Mouse (Mus musculus) kidney, adult 18-20 months (tissue): Measurements from ENCODE around the gene Pacrg.

ENCODE experiments used
- DNase-seq: peaks from one replicate; pipeline ENCODE4 v3.0.0; 2021

Pacrg gene

GRCm38 (mm10) chr17:10483945-10484546 lies 356.1 kb downstream of the Pacrg start:
- DNase-seq: no peak

DNA sequence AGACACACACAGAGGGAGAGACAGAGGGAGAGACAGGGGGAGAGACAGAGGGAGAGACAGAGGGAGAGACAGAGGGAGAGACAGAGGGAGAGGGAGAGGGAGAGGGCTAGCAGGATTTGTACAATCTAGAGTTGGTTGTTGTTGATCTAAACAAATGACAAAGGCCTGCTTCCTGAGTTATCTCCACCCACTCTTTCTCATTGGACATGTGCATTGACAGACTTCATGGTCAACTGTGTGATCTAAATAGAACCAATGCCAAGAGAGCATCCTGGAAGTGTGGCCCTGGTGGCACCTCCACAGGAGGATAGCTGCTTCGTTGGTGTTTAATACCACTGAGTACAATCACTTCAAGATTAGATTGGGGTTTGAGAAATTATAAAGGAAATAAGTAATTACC lies 359.0 kb downstream of the Pacrg start:
- DNase-seq: no peak

DNA sequence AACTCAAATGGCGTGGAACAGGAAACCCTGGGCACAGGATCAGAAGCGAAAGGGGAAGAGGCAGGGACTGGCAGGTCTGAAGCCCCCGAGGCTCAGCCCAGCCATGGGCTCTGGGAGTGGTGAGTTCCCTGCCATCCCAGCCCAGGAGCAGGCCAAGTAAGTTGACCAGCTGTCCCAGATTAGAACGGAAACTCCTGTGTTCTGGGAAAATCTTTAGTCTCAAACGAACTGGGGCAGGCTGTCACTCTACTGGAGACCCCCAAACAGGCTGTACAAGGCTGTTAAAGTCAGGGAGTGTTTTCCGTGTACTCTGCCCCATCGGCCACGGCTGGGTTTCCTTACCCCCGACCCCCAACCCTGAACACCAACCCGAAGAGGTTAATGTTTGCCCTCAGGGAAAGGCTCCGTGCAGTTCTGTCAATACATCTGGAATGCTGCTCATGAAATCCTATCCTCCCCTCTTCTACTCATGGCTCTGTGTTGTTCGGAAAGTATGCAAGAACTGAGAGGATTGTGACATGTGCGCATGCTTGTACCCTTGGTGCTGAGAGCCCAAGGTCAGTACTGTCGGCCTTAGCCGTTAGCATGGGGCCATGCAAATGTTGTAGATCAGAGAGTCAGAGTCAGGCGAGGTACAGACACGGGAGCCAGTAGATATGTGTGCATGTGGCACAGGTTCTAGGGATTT lies 360.9 kb downstream of the Pacrg start:
- no peak for DNase-seq

DNA sequence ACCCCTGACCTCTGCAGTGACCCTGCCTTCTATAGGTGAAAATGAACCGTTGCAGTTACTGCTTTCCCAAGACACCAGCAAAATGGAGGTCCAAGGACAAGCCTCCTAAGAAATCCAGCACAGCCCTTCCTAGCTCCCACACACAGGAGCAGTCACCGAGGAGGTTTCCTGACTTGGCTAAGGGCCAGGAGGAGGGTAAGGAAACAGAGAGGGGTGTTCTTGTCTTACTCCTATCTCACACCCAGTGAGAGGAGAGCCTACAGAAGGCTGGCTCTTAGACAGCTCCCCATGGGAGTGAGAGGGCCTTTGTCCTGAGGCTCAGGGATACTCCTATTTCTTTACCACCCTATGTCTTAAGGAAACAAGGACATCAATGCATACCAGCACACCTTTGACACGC lies 361.7 kb downstream of the Pacrg start:
- no peak for DNase-seq

DNA sequence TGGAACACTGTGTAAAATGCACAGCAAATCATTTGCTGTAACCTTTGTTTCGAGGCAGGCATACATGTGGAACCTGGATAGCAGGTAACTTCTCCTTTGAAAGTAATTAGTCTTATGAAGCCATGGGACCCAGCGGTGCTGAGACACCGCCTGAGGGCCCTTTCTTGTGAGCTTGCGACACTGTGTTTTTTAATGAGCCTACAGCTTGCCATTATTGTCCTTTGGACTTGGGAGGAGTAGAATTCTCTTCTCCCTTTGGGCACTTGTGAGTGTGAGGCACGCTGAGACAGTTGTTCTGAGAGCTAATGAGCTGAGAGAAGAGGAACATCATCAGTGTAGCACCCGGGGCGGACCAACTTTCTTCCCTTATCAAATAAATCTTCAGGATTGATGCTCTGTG lies 363.3 kb downstream of the Pacrg start:
- DNase-seq: no peak

DNA sequence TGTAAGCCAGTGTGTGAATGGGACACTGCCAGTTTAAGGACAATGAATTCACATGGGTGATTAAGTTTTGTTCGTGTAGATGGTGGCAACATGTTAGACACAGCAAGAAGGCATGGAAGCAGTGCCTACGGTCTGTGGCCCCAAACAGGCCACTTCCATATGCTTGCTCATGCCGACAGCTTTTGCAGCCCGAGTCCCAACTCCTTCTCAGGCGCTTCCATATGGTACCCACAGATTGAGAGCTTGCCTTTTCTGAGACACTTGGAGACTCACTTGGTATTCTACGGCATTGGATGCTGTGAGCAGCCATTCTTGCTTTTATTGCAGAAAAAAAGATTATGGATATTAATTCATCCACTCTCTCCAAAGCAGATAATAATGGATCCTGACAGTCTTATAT lies 365.1 kb downstream of the Pacrg start:
- DNase-seq: no peak

- DNase-seq: no peak
These were observed 366.2 kb downstream of the Pacrg start for GRCm38 (mm10) chr17:10473826-10474384.

DNA sequence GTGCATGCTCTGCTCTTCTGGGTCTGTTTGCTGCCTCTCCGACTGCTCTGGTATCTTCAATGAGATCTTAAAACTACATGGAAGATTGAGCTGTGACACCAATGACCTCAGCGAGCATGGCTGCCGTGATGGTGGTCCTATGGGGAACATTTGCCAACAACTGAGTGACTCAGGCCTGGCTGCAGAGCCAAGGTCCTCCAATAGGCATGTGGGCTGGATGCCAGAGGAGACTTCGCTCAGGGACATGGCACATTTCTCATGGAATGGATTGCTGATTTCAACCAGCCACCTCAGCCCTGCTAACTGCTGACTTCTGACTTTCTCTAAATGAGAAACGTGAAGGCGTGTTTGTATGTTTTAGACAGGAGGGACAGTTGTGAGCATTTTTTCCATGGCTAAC lies 366.9 kb downstream of the Pacrg start:
- DNase-seq: no peak

DNA sequence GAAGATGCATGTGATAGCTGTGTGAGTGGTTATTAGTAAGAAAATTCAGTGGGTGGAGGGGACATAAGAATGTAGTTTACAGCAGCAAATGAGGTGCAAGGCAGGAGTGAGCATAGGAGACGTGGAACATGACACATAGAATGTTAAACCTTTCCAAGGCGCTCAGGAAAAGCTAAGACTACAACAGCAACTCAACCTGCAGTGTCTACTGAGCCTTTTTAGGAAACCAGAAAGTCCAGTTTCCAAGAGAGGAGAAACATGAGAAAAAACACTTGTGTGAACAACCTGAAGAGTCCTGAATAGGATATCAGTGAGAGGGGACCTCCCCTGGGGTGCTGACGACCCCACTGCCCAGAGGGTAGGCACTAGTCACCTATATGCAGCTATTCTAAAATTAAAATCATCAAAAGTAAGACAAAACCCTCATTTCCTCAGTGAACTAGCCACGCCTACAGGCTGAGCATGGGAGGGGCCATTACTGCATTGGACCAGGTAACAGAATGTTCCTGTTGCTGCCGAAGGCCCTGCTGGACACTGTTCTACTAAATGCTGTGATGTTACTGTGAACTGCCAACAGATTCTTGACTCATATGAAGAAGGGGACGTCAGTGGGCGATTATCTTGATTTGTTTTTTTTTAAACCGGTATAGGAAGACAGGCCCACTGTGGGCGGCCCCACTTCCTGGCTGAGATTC lies 370.1 kb downstream of the Pacrg start:
- DNase-seq: no peak

- DNase-seq: no peak
These were observed 373.0 kb downstream of the Pacrg start for GRCm38 (mm10) chr17:10467102-10467501.

- no peak for DNase-seq
These were observed 374.6 kb downstream of the Pacrg start for GRCm38 (mm10) chr17:10465467-10465866.

DNA sequence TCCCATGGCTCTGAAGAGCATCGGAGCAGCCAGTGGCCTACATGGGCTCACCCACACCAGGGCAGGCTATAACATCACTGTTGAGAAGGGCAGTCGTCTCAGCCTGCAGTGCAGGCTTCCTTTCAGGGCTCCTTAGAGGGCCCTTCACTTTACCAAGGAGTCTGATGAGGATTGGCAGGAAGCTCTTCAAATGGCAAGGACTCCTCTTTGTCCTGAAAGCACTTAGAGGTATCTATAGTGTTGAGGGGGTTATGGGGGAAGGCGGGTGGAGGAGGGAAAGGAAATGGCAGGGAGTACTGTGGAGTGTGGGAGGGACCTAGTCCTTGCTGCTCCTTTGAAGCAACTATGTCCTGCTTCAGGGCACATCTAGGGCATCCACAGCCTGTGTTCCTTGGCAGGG lies 375.4 kb downstream of the Pacrg start:
- no peak for DNase-seq

GRCm38 (mm10) chr17:10463626-10464025 lies 376.5 kb downstream of the Pacrg start:
- DNase-seq: no peak

DNA sequence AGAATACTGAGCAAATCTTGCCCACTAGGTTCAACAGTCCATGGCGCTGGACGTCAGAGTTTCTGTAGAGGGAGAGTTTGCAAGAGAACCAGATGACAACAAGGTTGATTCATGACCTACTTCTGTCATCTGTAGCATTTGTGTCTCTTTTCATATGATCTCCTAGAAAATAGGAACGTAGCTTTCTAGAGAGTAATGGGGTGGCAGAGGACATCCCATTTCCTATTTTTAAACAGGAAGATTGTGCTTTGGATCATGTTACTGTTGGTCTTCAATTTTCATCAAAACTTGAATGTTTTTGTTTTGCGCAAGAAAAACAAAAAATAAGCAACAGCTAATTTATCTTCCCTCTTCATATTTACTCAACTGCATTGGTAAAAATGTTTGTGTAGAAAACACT lies 379.2 kb downstream of the Pacrg start:
- DNase-seq: no peak

- no peak for DNase-seq
These were observed 381.4 kb downstream of the Pacrg start for GRCm38 (mm10) chr17:10458743-10459142.

GRCm38 (mm10) chr17:10456409-10456808 lies 383.7 kb downstream of the Pacrg start:
- no peak for DNase-seq

- no peak for DNase-seq
These were observed 384.1 kb downstream of the Pacrg start for GRCm38 (mm10) chr17:10455961-10456360.

DNA sequence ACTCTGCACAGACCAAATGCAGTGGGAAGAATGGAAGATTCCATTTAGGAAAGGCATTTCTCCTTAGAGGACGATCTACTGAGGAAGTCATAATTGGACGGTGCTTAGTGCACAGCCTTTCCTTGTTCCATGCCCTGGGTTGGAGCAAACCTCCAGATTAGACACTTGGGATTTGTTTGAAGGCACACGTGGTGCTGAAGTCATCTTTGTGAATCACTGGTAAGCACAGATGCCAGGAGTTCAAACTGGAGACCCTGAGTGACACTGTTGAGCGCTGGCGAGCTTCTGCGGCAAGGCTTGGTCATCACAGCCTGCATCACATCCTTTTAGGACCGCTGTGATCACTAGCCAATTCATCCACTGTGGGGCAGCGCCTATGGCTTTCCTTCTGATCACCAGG lies 385.7 kb downstream of the Pacrg start:
- DNase-seq: no peak

DNA sequence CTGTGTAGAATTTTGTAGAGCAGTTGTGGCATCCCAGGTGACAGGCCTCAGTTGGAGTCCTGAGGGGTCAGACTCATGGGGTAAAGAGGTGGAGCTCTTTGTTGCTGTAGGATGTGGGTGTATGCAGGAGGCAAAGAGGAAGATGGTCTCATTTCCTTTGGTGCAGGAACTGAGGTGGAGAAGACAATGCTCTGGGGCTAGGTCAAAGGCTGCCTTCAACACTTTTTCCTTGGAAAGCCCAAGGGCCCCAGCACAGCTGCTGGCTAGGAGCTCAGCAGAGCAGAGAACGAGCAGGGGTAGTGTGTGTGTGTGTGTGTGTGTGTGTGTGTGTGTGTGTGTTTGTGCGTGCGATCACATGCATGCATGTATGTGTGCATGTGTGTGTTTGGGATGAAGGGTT lies 387.3 kb downstream of the Pacrg start:
- DNase-seq: no peak

DNA sequence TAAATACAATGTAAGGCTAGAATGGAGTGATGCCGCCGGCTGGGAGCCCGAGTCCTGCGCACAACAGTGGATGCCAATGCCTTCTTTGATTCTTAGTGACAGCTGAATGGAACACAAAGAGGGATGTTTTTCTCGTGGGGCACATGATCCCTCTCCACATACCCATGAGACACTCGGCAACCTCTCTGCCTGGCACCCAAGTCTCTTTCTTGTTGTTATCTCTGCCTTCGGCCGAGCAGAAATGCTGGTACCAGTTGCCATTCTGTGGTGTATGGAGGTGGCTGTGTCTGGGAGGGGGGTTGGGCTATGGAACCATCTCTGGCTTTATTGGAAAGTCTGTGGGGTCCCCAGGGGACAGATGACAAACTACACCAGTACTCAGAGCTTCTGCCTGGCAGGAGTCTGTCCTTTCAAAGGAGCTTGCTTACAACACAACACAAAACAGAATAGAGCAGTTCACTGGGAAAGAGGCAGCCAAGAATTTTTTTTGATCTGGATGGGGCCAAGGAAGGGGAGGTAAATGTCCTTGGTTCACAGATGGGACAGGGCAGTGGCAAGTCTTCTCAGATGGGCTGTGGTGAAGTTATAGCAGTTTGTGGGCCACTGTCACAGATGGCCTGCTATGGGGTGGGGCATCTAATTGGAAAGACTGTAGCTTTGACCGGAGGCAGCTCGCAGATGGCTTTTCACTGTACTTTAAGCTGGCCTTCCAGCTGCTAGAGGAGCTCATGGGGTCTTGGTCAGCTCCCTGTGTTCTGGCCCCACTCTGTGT lies 388.6 kb downstream of the Pacrg start:
- no peak for DNase-seq

- no peak for DNase-seq
These were observed 390.3 kb downstream of the Pacrg start for GRCm38 (mm10) chr17:10449800-10450299.

- DNase-seq: no peak
These were observed 391.7 kb downstream of the Pacrg start for GRCm38 (mm10) chr17:10448417-10448816.

DNA sequence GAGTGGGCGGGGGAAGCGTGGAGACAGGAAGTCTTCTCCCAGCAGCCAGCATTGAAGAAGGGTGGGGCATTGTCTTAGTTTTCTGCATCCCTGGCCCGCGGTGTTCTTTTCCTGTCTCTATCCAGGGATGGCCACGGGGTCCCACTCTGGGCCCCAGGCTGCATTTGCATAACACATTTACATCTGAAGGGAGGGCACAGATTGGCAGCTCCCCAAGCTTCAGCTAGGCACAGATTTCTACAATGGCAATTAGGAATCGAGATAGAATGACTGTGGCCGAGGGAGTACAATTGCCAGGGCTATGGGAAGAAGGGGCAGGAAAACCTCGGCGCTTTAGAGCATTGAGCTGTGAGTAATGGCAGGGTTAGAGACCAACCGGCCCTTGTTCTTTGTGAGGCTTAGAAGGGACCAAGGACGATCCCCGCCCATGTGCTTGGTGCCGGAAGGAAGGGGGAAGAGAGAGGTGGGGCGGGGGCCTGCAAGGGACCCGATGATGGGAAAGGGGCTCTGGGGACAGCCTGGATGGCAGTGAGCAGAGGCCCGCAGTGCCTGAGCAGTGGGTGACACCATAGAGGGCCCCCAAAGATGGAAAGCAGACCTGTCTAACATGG lies 398.5 kb downstream of the Pacrg start:
- DNase-seq: no peak
